Mouse (Mus musculus): Measurements from ENCODE around the gene Klhdc10.

Gene Klhdc10

DNA sequence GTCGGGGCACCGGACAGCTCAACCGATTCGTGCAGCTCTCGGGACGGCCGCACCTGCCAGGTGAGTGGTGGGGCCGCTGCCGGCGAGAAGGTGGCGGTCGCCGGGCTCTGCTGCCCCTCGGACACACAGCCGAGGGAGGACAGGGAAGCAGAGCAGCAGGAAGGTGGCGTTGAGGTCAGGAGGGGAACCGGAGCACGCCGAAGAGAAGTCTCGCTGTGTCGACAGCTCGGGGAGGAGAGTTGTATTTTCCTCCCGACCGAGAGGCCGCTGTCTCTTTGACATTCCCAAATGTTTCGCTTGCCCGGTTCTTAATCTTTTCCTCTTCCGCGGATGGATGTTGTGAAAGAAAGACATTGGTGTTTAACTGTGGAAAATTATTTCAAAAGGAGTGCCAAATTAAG is 423 bp downstream of the Klhdc10 start:
- peak in 1 of 2 experiments; percentile 19 for DNase-seq (ENCODE audit: low spot score in 2 of 2)

DNA sequence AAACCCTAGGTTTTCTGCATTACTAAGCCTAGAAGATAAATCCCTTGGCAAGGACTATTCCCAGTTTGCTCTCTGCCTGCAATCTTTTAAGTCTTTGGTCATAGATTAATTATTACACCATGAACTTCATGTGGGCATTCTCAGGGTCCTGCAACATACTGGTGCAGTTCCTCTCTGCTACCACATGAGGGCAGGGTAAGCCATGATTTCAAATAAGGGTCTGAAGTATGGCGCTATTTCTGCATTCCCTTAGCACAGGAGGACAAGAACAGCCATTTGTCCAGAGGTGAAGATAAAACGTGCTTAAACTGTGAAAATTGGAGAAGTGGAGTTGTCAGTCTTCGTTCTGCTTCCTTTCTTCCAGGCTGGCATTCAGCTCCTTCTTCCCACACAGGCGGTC is 1.8 kb downstream of the Klhdc10 start:
- peak; percentile 45 to 79 for DNase-seq (ENCODE audit: low spot score in 2 of 2)

DNA sequence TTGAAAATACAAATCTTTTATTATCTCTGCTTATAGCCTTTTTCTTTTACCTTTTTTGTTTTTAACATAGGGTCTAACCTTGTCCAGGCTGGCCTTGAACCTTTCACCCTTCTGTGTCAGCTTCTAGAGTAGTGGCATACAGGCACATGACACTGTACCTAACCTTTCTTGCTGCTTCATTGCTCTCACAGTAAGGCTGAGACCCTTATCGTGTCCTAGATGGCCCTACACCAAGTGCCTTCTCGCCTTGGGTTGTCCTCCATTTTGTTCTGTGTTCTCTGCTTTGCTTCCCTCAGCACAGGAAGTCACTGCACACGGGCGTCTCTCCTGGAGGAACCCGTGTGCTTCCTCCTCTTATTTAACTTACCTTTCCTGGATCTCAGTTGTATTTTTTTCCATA is 3.0 kb downstream of the Klhdc10 start:
- DNase-seq (ENCODE audit: low spot score in 2 of 2): no peak

DNA sequence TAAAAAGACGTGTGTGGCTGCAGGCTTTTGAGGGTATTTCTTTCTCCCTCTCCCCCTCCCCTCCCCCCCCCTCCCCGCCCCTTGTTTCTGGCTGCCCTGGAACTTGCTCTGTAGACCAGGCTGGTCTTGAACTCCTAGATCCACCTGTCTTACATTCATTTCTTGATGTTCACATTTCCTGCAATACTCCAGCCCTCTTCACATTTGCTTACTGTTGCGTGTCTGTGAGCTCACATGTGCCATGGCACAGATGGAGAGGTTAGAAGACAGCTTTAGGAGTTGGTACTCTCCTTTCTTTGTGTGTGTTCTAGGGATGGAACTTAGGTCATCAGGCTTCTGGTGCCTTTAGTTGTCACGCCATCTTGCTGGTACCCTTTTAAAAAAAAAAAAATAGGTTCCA is 6.6 kb downstream of the Klhdc10 start:
- DNase-seq (ENCODE audit: low spot score in 2 of 2): no peak

DNA sequence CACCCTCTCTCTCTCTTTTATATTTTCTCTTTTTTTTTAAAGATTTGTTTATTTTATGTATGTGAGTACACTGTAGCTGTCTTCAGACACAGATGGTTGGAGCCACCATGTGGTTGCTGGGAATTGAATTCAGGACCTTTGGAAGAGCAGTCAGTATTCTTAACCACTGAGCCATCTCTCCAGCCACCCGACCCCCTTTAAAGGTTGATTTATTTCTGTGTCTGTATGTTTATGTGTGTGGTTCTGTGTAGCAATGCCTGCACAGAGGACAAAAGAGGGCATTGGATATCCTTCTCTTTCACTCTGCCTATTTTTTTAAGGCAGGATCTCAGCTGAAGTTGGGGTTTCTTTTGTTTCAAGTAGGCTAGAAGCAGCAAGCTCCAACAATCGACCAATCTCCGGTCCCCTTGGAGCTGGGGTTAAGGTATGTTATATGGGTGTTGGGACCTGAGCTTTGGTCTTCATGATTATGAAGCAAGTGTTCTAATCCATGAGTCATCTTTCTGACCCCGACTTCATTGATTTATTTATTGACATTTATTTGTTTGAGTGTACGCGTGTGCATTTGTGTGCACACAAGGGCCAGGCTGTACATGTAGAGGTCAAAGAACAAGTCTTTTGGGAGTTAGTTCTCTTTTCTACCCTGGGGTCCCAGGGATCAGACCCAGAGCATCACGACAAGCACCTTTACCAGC is 7.9 kb downstream of the Klhdc10 start:
- no peak for DNase-seq (ENCODE audit: low spot score in 2 of 2)

DNA sequence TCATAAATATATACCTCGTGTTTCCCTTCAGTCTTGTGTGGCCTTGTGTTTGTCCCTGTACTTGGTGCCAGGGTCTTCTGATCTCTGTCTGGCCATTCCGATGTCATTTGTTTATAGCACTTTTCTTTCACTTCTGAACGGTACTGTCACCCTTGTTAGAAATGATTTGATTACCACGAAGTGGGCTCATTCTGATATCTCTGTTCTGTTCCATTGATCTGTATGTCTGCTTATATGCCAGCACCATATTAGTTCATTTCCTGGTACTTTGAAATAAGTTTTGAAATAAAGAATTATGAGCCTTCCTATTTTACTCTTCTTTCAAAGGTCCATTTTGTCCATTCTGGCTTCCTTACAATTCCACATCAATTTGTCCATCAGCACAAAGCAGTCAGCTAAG is 9.6 kb downstream of the Klhdc10 start:
- DNase-seq (ENCODE audit: low spot score in 2 of 2): no peak

DNA sequence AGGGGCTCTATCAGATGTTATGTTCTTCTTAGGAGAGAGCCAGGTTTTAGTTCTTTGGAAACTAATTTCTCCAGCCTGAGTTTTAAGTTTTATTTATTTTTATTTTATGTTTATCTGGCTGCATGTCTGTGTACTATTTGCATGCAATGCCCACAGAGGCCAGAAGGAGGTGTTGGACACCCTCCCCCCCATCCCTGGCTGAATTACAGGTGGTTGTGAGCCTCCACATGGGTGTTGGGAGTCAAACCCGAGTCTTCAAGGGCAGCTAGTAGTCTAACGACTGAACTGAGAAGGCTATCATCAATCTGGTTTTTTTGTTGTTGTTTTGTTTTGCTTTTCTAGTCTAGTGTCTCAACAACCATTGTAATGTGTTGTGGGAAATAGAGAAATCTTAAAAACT is 14.5 kb downstream of the Klhdc10 start:
- no peak for DNase-seq (ENCODE audit: low spot score in 2 of 2)

DNA sequence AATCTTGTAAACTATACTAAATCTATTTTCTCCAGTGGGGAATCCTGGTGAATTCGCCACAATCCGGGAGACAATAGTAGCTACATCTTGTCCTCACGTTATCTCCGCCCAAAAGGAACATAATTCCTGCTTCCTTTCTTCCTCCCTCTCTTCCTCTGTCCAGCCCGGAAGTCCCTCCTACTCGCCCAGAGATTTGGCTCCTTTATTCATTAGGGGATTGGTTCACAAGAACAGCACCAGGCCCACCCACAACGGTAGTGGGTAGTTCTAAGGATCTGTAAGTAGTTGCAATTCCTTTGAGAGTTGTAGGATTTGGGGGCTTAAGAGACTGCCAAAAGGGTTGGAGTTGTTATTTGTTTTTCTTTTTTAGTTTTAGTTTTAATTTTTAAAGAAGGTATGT is 15.1 kb downstream of the Klhdc10 start:
- no peak for DNase-seq (ENCODE audit: low spot score in 2 of 2)

DNA sequence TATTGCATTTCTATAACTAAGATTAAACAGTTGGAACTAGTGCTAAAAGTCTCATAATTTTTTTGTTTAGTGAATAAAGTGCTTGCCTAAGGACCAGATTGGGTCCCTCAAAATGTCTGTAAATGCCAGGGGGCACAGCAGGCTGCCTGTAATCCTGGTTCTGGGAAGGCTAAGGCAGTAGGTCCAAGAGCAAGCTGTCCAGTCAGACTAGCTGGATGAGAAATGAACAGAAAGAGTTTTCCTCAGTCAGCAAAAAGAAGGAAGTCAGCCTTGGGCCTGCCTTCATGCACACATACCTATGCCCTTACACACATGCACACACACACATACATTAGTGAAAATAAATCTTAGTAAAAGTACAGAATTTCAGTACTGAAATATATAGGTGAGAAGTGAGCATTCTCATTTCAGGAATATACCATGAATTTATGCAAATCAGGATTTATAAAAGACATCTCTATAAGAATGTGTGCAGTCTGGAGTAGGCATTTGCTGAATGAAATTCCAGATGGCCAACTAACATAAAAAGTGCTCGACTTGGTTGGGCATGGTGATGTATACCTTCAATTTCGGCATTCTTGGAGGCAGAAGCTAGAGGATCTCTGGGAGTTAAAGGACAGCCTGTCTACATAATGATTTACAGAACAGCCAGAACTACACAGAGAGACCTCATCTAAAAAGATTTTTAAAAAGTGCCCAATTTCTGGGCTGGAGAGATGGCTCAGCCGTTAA is 31.0 kb downstream of the Klhdc10 start:
- no peak for DNase-seq (ENCODE audit: low spot score in 2 of 2)

DNA sequence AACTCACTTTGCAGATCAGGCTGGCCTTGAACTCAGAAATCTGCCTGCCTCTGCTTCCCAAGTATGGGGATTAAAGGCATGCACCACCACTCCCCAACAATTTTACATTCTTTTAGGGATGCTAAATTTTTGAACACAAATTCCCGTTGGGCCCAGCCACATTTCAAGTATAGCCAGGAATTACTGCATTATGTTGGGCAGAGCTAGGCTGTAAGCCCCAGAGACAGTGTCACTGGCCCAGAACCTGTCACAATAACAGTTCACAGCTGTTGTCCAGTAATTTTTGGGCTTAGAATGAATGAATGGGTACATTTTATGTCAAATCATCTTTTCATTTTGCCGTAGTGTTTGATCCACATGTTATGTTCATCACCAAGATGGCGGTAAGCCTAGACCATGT is 34.8 kb downstream of the Klhdc10 start:
- DNase-seq (ENCODE audit: low spot score in 2 of 2): no peak

DNA sequence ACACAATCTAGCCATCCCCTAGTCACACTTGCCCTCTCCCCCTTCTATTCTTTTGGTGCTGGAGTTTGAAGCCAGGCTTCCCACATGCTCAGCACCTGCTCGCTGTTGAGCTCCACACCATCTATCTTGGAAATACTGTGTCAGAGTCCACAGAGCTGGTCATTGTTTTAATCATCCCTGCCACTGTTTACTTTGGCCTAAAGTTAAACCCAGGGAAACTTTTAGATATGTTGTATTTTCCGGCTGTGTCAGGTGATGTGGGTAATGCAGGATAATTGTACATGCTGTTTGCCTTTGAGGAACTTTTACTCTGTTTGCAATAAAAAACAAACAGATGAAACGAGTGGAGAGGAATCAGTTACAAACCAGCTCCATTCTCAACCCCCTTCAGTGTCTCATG is 35.4 kb downstream of the Klhdc10 start:
- DNase-seq (ENCODE audit: low spot score in 2 of 2): no peak

DNA sequence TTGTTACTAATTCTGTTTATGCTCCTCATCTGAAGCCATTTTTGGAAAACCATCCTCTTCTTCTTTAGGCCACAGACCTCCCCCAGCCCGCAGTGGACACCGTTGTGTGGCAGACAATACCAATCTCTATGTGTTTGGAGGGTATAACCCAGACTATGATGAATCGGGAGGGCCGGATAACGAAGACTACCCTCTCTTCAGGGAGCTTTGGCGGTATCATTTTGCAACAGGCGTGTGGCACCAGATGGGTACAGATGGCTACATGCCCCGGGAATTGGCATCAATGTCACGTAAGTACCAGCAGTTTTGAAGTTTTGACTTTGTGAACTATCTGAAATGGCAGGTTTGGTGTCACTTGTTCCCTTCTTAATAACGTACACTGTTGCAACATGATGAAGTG is 37.9 kb downstream of the Klhdc10 start:
- DNase-seq (ENCODE audit: low spot score in 2 of 2): no peak

DNA sequence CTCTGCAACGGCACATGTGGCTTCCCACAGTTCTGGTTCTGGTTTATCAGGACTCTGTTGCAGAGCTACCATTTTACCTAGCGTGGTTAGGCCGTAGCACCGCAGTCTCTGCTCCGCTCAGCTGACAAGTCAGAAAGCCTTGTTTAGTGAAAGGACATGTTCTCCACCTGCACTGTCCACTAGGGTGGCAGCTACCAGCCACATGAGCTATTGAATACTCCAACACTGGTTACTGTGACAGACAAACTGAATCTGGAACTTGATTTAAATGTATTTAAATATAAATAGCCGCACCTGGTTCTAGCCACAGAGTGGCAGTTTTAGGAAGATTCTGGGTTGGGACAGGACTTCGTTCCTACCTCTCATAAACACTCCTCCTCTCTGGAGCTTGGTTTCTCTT is 55.3 kb downstream of the Klhdc10 start:
- no peak for DNase-seq (ENCODE audit: low spot score in 2 of 2)

DNA sequence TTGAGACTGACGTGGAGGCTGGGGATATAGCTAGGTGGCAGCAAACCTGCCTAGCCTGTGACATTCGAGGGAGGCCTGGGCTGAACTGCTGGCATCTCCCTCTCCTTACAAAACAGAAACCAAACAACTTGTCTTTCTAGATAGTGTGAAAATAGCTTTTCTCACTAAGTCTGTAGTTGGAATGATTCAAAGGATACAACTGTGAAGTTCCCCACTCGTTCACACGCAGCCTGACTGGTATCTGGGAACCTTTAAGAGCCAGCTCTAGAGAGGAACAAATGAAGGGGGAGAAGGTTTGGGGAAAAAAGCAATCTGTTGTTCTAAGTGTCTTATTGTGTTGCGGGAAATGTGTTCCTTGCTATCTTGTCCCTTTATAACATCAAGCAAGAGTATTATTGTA is 57.0 kb downstream of the Klhdc10 start:
- no peak for DNase-seq (ENCODE audit: low spot score in 2 of 2)

DNA sequence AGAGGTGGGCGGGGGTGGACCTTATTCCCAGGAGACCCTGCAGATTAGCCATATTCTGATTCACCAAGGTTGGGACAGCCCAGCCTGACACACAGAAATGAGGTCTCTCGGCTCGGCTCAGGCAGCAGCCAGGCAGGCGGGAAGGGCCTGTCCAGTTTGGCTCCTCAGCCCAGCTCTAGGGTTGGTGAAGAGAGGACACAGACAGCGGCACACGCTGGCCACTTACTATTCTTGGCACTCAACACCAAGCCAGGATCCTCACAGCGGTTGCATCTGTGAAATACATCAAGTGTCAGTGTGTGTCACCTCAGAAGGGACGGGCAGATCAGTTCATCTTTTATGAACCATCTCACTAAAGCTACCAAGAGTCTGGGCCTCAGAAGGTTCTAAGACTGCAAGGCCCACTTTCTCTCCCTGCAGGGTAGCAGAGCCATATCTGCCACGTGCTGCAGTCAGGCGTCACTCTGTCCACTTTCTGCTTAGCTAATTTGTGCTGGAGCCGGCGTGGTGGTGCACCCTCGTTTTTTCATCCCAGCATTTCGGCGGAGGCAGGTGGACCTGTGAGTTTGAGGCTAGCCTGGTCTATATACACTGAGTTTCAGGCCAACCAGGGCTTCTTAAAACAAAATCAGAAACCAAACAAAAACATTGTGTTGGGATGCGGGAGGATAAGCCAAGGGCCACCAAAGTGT is 57.5 kb downstream of the Klhdc10 start:
- DNase-seq (ENCODE audit: low spot score in 2 of 2): no peak

DNA sequence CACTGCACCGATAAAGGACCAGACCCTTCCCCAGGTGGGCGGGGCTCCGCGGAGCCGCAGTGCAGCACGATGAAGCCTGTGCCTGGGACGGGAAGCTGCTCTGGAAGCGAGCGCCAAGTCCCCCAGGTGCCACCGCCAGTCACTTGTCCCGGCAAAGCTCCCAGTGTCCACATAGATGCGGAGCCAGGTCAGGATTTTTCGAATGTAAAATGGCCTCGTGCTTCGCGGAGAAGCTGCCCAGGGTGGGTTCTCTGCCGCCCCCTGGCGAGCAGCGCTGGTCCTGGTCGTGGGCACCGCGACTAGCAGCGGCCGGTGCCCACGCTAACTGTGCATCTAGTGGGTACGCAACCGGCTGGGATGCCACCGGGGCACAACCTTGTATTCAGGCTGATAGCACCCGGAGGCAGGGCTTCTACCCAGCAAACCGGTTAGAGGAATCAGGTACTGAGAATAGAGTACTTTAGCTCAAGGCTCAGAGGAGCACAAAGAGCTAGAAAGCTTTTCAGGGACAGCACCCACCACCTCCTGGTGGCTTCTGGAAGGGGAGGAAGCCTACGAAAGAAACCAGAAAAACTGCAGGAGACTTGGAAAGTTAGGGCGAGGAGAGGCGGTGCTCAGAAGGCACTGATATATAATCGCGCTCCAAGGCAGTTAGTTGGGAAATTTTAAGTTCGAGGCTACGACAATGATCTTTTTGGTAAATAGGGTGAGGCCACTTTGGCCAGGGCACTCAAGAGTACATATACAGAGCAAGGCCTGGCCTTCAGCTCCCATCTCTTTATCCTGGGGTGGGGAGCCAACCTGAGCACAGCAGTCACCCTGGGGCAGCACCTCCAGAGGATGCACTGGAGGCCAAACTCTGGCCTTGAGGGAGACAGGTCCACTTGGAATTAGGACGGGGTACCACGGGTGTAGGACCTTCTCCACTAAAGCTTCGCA is 58.4 kb downstream of the Klhdc10 start:
- peak in 1 of 2 experiments; percentile 70 for DNase-seq (ENCODE audit: low spot score in 2 of 2)

DNA sequence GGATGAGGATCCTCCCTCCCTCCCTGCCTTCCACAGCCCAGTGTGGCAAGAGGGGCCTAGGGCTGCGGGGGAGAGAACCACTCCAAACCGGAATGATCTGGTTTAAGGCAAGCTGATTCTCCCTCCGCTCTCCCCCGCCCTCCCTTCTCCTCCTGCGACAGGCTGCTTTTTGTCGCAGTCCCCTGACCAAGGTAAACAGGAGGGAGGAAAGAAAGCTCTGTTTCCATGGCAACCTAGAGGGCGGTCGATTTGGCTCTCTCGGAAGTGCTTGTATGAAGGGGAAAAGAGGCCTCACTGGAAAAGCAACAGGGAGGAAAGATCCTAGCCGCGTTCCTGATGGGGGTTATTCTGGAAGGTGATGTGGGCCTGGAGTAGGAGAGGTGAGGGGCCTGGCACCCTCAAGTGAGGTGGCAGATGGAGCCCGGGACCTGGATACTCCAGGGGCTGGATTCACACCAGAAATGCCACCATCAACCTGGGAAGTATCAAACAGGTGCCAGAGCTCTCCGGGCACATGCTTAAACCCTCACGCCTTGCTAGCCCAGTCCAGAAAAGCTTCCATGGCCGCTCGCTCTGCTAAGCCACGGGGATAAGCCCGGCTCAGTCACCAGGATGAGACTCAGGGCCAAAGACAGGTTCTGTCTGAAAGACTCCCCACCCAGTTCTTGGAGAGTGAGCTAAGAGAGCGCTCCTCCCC is 59.2 kb downstream of the Klhdc10 start:
- DNase-seq (ENCODE audit: low spot score in 2 of 2): peak; percentile 78 to 89

DNA sequence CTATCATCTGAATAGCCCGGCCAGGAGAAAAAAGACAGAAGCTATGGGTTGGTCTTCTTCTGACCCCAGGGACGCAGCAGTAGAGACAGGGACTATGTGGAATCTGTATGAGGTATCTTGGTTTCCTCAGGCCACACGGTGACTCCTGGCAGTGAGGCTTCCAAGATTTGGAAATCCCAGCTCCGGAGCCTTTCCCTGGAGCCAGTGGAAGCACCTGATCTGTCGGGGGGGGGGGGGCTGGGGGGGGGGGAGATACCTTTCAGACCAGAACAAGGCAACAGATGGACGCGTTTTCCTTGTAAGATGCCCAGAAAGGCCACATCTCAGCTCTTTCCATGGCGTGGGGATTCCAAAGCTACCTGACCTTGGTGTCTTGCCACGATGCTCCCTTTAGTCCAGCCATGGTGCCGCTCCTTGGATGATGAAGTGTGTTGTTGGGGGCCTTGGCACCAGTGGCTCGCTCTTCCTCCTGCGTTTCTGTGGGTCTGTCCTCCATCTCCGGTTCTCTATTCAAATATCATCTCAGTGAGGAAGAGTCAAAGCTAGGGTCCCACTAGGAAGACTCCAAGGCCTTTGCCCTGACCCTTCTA is 60.2 kb downstream of the Klhdc10 start:
- DNase-seq (ENCODE audit: low spot score in 2 of 2): no peak

DNA sequence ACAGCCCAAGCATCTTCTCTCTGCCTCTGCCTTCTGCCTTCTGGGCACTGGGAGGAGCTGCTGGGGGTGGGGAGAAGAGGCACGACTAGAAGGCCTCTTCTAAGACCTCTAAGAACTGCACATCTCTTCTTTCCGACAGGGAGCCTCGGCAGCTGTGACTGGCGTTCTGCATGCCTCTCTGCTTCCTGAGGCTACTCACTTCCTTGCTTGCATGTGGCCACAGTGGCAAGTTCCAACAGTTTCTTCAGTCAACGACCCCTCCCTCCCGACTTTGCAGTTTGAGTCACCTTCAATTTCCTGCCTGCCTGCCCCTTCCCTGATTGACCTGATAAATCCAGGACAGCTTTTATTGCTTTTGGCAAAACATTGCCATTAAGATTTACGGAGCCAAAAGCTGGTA is 61.2 kb downstream of the Klhdc10 start:
- DNase-seq (ENCODE audit: low spot score in 2 of 2): no peak

DNA sequence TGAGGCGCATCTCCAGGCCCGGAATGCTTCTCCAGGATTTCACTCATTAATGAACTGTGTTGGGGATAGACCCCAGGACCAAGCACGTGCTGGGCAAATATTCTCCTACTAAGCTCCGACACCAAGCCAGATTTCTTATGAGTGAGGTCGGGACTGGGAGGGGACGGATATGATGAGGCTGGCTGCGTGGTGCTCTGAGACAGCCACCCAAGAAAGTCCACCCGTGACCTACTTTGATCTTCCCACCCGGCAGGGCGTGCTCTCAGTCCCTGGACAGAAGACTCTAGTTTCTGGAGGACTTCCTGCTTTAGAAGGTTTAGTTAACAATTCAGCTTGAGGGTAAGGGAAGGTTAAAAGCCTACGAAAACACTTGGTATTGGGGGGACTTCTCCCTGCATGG is 63.9 kb downstream of the Klhdc10 start:
- no peak for DNase-seq (ENCODE audit: low spot score in 2 of 2)

DNA sequence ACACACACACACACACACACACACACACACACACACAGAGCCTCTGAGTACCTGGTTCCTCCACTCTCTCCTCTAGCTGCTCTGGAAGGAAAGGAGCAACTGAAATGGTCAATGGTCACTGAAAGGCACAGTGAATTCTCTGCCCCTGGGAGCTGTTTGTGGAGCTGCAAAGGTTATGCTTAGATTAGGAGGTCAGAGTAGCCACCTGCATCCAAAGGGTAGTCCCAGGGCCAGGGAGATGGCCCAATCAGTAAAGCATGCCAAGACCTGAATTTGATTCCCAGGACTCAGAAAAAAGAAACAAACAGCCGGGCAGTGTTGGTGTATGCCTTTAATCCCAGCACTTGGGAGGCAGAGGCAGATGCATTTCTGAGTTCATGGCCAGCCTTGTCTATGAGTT is 66.4 kb downstream of the Klhdc10 start:
- DNase-seq (ENCODE audit: low spot score in 2 of 2): no peak
